Mouse (Mus musculus) cerebellum, postnatal 10 days (tissue): Measurements from ENCODE around the gene Smdt1.
"Not testable (repeated sequence)": the region's sequence is repeated elsewhere in the genome, so short reads cannot be mapped to it uniquely, and the experiment has no call there.

Experiments used
- DNase-seq, 2 experiments: peaks; one replicate each; pipeline ENCODE4 v3.0.0; 2021; ENCODE audit warnings: mixed read lengths in 2 of 2

Smdt1 gene

GRCm38 (mm10) chr15:82372446-82372845, 33.7 kb downstream of the Smdt1 start:
- DNase-seq, result no peak

GRCm38 (mm10) chr15:82372991-82373390, 34.2 kb downstream of the Smdt1 start:
- DNase-seq, result no peak

- DNase-seq, result no peak
Observed at GRCm38 (mm10) chr15:82374437-82374836, 35.7 kb downstream of the Smdt1 start.

- DNase-seq, result no peak
Observed at GRCm38 (mm10) chr15:82375855-82376254, 37.1 kb downstream of the Smdt1 start.

- DNase-seq, result peak in 1 of 2 experiments; percentile 41
Observed at GRCm38 (mm10) chr15:82376393-82377138, 37.8 kb downstream of the Smdt1 start.

DNA sequence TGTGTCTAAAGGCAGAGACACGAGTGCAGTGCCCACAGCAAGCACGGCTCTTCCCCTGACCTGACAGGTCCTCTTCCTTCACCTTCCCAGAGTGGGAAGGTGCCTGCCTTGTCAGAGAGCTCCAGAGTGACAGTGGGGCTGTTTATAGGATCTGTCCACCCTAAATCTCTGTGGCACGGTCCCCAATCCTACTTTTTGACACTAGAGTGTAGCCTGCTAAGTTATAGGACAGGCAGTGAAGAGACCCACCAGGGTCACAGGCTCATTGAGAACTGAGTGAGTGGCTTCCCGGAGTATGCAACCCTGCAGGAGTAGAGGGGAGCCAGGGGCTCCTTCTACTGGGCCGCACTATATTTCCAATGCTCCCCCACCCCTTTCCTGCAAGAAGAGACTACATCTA, 38.9 kb downstream of the Smdt1 start:
- DNase-seq, result no peak

- DNase-seq, result no peak
Observed at GRCm38 (mm10) chr15:82378261-82379180, 39.8 kb downstream of the Smdt1 start.

- DNase-seq, result no peak
Observed at GRCm38 (mm10) chr15:82379511-82379870, 40.7 kb downstream of the Smdt1 start.

GRCm38 (mm10) chr15:82379871-82380713, 41.3 kb downstream of the Smdt1 start, which contains the start of gene Cyp2d22:
Gene Cyp2d22 (minus strand): TSS chr15:82380260.
- peak; percentile 50 to 60 for DNase-seq

GRCm38 (mm10) chr15:82380714-82381062, 41.9 kb downstream of the Smdt1 start:
- DNase-seq, result no peak

DNA sequence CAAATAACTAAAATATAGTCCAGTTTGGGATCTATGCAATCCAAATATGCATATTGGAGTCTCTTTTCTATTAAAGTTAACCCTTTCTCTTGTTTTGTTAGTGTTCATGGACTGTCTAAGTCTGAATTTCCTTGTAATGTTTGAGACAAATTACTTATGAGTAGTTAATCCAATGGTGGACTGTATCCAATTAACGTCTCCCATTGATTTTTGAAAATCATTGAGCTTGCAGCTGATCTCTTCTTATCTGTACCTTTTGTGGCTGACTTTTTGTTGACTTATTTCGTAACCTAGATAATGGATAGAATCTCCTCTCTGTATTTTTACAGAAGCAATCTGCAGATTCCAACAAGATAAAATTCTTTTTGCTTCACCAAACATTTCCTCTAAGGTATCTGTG, 43.7 kb downstream of the Smdt1 start:
- DNase-seq, result no peak

DNA sequence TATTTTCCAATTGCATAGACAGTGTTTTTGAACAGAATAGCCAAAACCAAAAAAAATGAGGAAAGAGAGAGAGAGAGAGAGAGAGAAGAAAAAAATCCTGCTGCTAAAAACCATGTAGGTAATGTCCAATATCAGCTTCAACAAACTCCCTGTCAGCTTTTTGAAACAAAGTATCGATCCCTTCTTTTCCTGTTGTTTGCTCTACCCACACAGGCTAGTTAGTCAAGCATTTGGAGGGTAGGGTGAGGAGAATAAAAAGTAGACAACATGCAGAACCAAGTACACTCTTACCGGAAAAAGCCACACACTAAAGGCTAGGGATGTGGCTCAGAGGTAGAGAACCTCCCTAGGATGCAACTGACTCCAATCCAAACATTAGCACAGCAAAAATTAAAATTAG, 47.0 kb downstream of the Smdt1 start:
- DNase-seq, result no peak

GRCm38 (mm10) chr15:82389916-82390315, 51.2 kb downstream of the Smdt1 start:
- not testable (repeated sequence) for DNase-seq

- not testable (repeated sequence) for DNase-seq
Observed at GRCm38 (mm10) chr15:82393922-82394321, 55.2 kb downstream of the Smdt1 start, which contains the start of gene Cyp2d11. Gene Cyp2d11 (minus strand): TSS chr15:82394022.

DNA sequence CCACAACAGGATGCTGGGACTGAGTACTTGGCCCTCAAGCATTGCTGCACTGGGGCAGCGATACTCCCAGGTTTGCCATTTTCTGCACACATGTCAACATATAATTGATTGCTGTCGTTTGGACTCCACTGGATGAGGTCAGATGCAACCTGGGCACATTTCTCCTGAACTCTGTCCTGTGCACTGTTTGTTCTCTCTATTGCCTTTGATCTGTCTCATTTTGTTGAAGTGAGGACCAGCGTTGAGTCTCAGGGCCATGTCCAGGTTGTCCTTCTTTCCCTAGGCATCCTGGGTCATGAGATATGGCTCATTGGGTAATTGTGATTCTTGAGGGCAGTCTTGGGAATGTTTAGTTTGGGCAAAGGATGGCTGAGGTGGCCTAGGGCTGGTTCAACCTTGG, 57.2 kb downstream of the Smdt1 start:
- DNase-seq, result not testable (repeated sequence)
